Mouse (Mus musculus): ENCODE results near the gene Znfx1.
"Not testable (repeated sequence)": the region's sequence is repeated elsewhere in the genome, so short reads cannot be mapped to it uniquely, and the experiment has no call there.

Znfx1 gene

DNA sequence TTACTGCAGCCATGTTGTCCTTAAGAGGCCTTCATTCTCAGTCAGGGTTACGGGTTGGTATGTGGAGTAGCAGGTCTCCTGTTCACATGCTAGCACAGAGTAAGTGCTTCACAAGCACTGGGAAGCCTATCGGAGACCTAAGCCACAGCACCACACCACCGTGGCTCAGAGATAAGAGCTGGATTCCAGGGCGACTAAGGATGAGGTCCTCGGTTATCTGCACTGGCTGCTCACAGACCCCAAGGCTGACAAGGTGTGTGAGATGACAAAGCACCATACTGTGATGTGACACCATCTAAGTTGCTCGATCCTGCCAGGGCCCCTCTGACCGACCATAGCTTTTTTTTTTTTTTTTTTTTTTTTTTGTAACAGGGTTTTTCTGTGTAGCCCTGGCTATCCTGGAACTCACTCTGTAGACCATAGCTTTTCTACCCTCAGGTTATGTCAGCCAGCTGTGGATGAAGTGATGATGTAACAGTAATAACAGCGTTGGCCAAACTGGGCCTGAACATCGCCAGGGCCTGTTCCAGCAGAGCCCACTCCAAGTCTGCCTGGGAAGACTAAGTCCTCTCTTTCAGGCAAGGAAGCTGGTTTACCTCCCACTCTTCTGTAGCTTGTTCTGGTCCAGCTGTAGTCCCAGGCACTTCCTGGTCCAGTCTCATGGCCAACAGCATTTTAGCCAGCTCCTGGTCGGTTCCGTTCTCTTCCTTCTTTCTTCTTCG is 19.3 kb downstream of the Znfx1 start:
- peak; percentile 95 for DNase-seq

DNA sequence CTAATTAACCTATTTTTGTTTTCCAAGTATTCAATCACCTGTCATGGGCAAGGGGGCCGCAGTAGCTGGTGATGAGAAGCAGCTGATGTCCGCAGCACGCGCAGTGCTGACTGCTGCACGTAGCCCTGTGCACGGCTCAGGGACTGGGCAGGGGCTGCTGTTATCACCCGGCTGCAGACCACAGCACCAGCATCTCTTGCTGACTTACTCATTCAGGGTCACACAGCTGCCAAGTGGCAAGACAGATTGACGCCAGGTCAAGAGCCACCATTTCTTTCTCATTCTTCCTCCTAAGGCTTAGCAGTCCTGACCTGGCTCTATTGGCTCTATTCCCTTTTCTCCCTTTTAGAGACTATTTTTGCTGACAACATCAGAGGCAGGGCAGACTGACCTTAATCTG is 23.4 kb downstream of the Znfx1 start:
- DNase-seq = no peak

DNA sequence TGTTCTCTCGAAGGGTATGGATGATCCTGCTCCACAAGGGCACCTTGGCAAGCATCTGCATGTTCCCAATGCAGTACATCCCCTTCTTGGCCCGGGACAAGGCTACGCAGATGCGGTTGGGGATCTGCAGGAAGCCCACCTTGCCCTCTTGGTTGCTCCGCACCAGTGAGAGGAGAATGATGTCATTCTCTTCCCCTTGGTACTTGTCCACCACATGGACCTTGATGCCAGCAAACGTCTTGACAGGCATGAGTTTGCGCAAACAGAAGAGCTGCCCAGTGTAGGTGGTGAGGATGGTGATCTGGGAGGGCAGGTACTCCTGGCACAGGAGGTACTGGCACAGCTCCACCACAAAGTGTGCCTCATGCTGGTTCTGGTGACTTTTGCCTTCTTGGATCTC is 24.1 kb downstream of the Znfx1 start:
- DNase-seq = no peak

DNA sequence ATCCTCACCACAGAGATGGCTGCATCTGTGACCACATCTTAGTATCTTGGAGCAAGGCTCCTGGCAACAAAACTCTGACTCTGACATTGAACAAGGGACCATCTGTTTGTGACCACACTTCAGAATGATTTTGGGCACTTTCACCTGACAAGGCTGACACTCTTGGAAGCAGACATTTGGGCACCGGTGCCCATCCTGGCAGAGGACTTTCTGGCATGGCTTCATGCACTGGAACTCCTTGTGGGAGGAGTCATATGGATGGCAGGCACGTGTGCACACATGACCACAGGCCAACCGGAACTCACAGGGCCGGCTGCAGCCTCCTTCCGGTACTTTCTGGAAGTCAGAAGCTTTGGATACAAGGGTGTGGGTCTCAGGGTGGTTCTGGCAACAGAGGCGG is 24.5 kb downstream of the Znfx1 start:
- peak; percentile 90 for DNase-seq

DNA sequence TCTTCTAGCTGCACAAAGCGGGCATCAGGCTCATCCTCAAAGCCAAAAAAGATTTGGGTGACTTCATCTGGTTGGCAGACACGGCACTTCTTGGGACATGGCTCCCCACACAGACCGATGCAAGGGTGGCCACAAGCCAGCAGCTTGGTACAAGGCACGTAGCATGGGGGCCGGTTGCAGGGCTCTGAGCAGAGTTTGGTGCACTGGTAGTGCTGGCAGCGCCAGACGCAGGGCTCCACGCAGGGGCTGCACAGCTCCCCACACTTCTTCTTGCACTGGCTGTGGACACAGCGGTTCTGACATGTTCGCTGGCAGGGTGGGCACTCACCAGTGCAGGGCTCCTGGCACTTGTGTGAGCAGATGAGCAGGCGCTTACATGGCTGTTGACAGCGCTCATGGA is 25.1 kb downstream of the Znfx1 start:
- DNase-seq = peak; percentile 86

DNA sequence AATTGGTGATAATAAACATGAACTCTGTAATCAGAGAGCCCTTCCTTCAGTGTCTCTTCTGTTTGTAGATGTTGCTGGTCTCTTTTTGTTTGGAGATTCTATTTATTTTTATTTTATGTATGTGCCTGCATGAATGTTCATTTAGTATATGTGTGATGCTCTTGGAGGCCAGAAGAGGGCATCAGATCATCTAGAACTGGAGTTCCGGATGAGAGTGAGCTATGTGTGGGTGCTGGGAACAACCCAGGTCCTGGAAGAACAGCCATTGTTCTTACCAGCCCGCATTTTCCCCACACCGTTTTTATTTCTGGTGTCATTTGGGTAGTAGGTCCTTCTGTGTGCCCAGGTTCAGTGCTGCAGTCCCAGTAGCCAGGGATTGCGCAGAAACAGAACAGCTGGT is 32.3 kb downstream of the Znfx1 start:
- no peak for DNase-seq

DNA sequence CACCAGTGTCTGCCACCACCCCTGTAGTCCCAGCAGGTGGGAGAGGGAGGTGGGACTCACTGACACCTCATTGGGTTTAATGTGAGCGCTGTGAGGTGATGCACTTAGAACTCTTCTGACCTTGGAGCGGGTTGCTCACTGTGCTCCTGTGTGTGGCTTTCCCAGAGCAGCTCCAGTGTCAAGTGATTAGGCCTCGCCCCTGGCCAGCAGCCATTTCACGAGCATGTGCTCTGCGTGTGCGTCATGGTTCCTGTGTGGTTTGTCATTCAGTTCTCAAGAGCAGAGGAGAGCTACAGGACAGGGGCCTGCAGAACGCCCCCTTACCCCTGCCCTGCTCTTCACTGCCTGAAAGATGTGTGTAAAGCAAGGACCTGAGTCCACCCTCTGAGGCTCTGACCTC is 34.3 kb downstream of the Znfx1 start:
- DNase-seq = no peak

DNA sequence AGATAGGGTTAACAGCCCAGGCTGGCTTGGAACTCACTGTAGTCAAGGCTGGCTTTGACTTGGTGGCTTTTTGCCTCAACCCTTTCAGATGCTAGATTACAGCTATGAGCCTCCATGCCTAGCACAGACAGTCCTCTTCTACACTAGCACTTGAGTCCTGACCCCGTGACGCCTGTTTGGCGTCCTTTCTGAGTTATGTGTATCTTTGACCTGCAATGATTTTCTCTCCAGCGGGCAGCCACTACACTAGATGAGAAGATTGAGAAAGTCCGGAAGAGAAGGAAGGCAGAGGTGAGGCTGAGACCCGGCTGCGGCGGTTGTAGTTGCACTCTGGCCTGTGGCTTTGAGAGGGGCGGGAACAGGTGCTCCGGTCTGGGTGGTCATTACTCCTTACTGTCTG is 43.4 kb downstream of the Znfx1 start:
- no peak for DNase-seq

DNA sequence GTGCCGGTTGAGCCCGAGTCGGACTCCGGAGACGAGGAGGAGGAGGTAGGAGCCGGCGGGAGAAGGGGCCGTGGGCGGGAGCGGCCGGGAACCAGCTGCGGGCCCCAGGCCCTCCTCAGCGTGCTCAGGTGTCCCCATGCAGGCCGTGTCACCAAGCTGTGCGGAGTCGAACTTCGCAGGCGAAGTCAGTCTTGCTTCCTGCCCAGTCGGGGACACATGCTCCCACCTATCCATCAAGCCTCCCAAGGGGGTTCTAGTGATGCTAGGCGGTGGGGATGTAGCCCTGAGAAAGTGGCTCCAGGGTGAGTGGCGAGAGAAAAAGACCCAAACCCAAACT is 47.5 kb downstream of the Znfx1 start:
- no peak for DNase-seq

DNA sequence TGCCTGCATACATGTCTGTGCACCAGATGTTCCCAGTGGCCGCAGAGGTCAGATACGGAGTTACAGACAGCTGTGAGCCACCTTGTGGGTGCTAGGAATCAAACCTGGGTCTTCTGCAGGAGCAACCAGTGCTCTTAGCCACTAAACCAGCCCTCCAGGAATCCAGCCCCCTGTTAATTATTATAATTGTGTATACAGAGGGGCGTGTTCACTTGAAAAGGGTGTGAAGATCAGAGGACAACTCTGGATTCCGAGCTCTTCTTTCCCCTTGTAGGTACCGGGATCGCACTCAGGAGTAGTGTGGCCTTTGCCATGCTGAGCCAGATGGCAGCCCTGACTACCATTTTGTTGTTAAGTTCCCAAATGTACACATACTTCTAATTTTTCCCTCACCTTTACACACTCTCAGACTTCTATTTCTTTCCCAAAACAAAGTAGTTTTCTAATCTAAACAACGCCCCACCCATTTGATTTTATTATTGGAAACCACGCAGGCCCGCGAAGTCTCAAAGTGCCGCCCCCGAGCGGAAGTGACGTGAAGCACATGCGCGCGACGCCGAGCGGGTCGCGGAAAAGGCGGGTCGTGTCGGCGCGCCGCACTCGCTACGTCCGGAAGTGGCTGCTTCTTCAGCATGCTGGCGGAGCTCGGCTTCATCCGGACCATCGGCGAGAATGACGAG is 48.0 kb downstream of the Znfx1 start, which contains the start of gene Ddx27:
TSS of gene Ddx27 (plus strand) at position 492 of the 680 bp plus-strand sequence.
- peak; percentile 99 for DNase-seq

DNA sequence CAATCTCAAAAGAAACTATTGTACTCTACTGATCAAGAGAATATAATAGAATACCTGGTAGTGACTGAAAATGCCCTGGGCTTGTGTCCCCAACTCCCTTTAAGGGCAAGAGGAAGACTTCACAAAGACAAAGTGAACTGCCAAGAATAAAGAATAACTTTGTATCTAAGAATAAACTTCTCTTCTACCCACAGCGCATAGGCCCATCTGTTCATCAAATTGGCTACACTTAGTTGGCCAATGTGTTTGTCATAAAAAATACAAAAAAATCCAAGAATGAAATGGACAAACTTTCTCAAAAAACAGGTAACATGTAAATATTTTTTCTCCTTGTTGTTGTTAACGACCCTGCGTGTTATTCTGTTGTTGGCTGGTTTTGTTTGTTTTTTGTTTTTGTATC is 52.3 kb downstream of the Znfx1 start:
- DNase-seq = no peak

DNA sequence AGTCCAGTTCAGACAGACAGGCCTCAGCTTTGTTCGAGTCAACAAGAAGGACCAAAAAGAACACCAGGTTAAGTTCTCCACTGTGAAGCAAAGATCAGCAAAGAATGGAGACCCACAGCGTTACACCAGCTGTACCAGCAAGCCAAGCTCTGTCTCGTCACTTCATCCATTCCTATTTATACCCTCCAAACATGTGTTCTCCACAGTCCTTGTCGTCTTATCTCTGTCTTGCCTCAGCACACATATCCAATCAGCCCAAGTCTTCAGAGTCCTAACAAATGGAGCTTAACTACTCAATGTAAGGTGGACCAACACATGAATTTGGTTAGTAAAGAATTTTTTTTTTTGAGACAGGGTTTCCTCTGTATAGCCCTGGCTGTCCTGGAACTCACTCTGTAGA is 53.3 kb downstream of the Znfx1 start:
- DNase-seq = no peak

DNA sequence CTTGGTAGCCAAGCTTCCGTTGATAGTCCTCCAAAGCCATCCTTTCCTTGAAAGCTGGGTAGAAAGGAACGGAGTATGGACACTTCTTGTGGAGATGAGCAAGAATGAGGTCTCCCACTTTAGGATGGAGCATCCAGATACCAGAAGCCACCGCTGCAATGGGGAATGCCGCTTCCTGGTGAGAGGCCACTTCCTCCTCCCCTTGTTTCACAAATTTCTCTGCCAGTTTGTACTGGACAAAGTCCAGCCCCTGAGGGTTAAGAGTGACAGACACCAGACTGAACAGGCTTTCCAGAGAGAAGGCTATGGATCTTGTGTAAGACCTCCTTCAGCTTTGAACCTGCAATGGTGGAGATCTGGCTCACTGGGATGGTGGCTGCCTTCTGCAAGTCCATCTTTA is 55.2 kb downstream of the Znfx1 start:
- not testable (repeated sequence) for DNase-seq

DNA sequence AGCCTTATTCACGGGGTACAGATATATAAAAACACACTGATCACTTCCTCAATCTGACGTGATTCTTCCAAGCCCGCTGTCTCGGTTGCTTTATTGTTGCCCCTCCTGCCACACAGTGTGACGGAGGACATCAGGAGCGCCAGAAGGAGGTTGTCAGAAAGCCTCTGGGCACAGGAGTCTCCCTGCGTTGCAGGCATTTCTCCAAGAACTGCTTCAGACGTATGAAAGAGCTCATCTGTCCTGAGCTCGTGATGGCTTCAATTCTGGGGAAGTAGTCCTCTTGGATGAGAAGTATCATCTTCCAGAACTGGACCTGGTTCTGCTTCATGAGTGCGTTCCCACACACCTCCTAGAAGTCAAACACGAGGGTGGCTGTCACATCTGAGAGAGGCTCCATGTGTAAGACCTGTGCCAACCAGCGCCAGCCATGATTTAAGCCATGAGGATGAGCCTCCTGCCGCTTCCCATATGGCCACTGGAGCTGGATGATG is 55.8 kb downstream of the Znfx1 start:
- no peak for DNase-seq

DNA sequence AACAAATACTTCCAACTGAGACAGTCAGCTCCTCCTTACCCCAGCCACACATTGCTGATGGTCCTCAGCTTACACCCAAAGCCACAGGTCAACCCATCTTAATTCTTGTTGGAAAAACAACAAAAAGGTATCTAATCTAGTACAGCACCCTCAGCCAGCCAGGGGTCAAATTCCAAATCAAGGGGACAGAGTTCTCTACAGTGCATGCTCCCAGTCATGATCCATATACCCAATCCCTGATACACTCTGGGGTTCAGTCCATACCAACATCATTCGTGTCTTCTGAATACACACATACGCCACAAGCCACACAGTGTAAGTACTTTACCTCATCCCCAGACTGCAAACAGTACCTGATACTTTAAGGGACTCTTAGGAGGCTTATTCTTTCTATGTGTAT is 56.5 kb downstream of the Znfx1 start:
- DNase-seq = no peak

DNA sequence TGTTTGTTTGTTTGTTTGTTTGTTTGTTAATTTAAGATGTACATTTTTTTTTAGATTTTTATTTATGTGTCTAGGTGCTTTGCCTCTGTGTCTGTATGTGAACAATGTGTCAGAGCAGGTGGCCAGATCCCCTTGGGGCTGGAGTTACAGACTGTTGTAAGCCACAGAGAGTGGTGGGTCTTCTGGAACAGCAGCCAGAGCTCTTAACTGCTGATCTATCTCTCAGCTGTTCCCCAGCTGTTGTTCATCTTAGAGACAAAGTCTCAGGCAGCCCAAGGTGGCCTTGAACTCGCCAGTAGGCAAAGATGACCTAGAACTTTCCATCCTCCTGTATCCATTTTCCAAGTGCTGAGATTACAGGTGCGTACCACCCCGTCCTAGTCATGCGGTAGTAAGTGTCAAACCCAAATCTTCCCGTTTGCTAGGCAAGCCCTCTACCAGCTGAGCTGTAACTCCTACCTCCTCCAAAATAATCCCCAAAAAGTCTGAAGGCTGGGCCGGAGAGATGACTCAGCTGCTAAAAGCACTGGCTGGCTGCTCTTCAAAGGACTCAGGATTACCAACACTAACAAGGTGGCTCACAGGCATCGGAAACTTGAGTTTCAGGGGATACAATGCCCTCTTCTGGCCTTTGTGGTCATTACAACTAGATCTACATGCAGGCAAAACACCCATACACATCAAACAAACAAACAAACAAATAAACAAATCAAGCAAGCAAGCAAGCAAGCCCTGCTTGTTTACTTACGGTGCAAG is 58.5 kb downstream of the Znfx1 start:
- DNase-seq = peak; percentile 89

DNA sequence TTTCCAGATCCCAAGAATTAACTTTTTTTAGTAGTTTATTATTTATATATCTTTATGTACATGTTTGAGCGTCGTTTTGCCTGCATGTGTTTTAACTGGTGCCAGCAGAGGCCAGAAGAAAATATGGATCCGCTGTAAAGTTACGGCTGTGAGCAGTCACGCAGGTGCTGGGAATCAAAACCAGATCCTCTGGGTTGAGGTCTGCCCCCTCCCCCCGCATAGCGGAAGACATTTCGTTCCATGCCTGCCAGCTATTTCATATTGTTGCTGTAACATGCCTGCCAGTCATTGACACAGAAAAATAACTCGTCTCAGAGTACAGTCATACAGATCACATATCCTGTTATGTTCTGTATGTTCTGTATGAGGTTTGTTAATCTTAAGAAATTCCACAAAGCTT is 61.3 kb downstream of the Znfx1 start:
- no peak for DNase-seq

DNA sequence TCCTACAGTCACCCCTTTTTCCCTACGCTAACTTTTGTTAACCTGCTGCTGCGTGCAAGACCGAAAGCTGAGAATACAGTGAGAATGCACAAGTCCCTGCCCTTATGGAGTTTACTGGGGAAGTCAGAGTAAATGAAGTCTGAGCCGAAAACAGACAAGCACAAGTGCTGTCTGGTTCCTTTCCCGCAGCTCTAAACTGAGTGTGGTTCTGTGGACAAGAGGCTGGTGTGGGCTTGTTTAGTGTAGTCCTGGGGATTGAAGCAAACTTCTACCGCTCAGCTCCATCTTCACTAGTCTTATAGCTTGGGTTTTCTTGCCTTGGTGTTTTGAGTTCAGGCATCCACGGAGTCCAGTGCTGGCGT is 66.3 kb downstream of the Znfx1 start:
- no peak for DNase-seq

DNA sequence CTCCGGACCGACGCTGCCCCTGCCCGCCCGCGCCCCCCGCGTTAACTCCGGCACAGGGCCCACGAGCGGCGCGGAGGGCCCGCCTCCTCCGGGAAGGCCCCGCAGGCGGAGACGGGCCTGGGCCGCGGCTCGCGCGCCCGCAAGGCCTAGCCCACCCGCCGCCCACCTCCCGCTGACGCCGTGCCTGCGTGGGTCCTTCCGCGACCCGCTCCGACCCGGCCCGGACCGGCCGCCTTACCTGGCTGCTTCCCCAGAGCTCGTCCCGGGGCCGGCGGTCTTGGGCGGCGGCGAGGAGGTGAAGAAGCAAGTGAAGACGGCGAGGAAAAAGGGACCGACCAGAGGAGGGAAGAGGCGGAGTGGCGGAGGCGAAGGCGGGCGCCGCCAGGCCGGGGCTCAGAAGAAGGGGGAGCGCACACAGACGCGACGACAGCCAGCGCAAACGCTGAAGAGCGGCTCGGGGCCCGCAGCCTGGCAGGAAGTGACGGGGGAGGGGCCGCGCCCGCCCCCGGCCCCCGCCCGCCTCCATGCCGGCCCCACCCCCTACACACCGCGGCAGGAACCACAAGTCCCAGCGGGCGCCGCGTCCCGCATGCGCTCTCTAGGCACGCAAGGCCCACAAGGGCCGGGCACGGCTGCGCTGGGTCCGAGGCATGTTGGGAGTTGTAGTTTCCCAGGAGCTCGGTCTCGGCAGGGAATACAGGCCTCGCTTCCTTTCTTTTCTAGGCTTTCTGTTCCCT is 66.9 kb downstream of the Znfx1 start, which contains the start of gene Stau1:
TSS of gene Stau1 (minus strand) at position 504 of the 737 bp plus-strand sequence.
- peak; percentile 100 for DNase-seq

DNA sequence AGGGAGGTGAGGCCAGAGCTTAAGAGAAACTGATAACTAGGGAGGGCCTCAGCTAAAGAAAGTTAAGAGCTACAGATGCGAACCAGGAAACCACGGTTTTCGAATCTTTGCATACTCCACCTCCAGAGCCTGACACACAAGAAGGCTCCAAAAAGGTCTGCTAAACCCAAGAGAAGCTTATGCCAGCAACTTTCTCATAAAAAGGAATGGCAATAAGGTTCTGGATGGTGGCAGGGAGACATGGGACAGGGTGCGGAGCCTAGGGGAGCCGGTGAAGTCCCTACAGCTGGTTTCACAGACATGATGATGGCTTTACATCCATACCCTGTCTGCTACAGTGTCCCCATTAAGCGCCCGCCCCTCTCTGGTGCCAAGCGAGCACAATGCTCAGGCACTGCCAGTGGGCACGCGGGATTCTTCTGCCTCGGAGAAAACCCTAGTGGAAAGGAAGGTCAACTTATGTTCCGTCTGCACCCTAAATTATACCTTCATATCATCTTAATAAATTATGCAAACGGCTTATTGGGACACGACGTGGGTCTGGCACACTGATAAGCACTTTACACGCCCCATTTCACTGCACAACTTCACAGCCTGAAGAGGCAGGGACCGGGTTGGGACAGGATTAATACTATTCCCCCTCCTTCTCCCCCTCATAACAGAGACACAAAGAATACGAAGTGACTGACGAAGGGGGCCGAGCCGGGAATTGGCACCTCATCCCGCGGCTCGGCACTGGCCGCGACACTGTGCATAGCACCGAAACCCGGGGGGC is 67.6 kb downstream of the Znfx1 start:
- DNase-seq = peak; percentile 93

DNA sequence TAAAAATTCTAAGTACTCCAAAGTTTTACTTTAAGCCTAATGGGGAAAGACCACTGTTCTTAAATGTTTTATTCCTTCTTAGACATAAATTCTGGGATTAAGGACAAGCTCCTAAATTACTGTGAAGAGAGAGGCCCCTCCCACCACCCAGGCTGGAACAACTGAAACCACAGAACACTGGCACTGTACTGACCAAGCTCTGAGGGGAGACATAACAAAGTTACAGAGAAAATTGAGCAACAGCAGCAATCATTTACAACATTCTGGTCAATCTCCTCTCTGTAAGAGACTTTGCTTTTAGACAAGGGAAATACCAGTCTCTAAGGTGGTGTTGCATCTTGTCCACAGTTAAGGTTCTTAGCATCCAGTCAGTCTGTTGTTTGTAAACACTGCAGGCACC is 70.9 kb downstream of the Znfx1 start:
- DNase-seq = no peak

DNA sequence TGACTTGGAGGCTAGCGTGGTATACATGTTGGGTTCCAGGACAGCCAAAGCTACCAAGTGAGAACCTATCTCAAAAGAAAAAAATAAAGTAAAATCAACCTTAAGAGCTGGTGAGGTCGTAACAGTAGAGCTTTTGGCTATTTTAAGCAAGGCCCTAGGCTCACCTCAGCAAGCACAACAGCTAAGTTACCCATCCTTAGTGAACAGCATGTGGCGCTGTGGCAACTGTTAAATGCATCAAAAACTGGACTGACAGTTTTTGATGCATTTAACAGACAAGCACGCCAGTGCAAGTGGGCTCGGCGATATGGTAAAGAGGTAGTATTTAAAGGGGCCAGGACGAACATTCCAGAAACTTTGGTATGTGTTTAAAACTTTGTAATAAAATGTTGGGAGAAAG is 72.0 kb downstream of the Znfx1 start:
- no peak for DNase-seq

All from heart, adult 11 months (tissue).